Mouse (Mus musculus) CD4-positive, CD25-positive, alpha-beta regulatory T cell (primary cell): ENCODE measurements around the gene Rnf39. TPM values are rescaled to one million over a fixed set of nuclear protein-coding genes. Genes with fewer than 3 reads are reported as not detected.

Experiments
- polyA plus RNA-seq: library from polyadenylated mRNA; unstranded; fragments of 100-300 nt; shearing (Covaris generic); gene quantifications from one replicate; pipeline ENCODE4 v1.2.1, GENCODE M21; 2017

Rnf39 gene
- polyA plus RNA-seq = 0.17 TPM

DNA sequence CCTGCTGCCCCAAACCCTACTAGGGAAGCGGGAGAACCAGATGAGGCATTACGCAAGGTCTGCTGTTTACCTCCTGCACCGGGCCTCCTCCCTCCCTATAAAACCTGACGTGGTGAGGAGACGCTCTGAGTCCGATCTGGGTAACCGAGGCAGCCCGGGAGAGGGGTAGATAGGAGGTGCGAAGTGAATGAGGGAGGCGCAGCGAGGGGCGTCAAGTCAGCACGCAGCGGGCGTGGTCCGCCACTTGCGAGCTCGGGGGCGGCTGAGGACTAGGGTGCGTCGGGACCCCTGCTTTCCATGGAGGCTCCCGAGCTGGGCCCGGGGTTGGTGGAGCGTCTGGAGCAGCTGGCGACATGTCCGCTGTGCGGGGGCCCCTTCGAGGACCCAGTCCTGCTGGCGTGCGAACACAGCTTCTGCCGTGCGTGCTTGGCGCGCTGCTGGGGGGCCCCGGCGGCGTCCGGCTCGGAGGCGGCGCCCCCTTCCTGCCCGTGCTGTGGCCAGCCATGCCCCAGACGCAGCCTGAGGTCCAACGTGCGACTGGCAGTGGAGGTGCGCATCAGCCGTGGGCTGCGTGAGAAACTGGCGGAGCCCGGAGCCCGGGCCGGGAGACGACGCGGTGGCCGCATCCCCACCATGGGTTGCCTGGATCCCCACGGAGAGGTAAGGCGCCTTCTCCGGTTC, at the start of gene Rnf39:
Rnf39 (plus strand) TSS at position 128 of the 681 bp plus-strand sequence.

DNA sequence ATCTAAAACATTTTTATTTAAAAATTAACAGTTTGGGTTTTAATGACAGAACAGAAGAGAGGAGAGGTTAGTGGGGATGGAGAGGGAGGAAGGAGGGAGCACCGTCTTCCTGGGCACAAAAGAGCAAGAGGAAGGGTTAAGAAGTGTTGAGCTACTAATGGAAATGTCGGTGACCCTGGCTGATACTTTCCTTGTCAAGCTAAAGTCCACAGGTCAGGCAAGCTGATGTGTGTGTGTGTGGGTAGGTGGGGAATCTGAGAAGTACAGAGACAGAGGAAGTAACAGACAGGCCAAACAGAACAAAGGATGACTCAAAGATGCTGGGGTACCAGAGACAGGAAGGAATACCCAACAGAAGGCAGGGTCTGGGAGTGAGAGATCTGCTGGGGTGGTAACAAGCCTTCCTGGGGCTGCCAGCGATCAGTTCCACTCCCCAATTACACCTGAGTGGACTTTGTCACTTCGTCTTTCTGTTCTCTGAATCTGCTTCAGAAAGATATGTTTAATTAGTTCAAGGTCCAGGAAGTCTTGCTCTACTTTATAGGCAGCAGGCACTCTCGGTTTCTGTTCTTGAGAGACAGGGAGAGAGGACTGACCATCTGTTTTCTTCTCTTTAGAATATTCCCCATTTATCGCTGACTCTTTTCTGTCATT, 45.0 kb upstream of the Rnf39 start, which contains the start of gene Trim31:
Trim31 (plus strand) TSS at position 567 of the 654 bp plus-strand sequence.

DNA sequence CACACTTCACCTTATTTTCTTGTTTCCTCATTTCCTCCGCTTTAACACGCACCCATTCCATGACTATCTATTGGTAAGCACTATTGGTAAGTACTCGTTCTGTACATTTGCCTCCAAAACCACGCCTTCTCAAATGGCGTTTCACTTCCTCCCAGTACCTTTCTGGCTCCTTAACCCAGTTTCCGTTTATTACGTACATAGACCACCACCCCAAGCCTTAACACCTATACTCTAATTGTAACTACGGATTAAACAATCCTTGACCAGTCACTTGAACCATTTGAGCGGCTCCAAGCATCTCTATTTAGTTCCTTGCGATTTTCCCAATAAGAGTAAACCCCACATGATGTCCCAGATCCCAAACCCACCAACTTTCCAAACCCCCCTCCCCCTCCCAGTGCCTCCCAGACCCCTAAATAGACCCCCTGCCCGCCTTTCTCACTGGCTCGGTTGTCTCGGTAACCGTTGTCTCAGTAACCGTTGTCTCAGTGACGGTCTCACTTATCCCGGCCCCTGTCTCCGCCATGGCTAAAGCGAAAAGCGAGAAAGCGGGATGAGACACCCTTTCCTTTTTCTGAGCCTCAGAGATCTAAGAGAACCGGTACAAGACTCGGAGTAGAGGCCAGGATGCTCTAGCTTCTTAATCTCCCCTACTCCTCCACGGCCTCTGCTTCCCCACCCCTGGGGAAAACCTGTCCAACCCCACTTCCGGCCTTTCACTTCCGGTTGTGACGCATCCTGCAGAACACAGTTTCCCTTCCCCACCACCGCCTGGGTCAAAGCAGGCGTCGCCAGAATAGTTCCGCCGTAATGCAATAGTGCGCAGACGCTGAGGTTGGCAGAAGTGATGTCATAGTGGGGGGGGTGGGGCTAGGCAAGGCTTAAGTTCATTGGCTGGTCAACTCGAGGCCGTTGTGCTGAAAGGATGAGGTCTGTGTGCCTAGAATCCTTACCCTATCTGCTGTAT, 8.5 kb downstream of the Rnf39 start, which contains the start of gene Ppp1r11:
Ppp1r11 (minus strand) TSS at position 761 of the 967 bp plus-strand sequence.

DNA sequence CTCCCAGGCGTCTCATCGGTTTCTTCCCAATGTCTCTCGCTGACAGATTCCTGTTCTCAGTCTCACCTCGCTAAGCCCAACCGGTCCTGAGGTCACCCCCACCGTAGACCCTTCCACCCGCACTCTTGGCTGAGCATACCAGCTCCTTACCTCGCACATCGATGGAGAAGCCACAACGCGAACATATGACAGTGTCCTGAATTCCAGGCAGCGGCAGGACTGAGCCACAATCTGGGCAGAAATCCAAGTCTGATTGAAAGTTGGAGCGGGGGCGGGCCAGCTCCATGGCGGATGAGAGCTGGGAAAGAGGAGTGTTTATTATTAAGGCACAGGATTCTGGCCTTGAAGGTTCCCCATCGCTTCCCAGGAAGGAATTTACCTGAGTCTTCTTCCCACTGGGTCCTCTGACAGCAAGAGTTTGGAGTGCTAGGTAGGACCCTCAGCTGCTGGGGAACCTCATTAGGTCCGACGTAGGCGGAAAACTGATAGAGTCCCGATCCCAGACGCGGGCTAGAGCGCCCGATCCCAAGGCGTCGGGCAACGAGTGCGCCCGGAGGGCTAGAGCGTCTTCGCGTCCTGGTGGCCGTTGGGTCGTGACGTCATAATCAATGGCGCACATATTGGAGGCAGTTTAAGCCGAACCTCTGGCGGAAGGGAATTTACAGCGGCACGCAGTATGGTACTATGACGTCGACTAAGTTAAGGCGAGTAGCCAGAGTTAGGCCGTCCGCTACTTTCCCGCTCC, 15.5 kb downstream of the Rnf39 start, which contains the start of the genes Znrd1 and Znrd1as:
Znrd1 (minus strand) TSS at position 561 of the 745 bp plus-strand sequence.
Znrd1as (plus strand) TSS at position 594 of the 745 bp plus-strand sequence.

DNA sequence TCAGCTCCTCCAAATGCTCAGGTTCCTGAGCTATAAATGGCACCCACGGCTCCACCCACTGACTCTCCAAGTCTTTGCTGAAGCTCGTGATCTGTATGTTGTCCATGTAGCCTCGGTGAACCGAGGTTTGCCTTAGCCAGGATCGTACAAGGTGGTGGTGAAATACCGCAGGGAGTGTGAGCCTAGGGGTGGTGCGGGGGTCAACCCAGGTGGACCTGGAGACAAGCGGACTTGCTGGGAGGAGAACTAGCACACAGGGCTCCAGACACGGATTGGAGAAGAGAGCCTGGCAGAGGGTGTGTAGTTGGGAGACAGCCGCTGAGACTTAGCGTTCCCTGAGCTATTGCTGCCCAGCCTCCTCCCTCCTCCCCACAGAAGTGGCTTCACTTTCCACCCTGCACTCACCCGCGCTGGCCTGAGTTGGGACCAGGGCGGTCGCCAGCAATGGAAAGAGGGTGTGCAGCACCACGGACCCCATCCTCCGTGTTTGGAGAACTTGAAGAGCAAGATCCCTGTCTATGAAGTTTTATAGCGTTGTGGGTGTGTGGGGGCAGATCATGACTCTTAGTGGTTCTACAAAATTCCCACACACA, 38.6 kb downstream of the Rnf39 start, which contains the start of gene 2410137M14Rik:
2410137M14Rik (minus strand) TSS at position 17 of the 593 bp plus-strand sequence.

DNA sequence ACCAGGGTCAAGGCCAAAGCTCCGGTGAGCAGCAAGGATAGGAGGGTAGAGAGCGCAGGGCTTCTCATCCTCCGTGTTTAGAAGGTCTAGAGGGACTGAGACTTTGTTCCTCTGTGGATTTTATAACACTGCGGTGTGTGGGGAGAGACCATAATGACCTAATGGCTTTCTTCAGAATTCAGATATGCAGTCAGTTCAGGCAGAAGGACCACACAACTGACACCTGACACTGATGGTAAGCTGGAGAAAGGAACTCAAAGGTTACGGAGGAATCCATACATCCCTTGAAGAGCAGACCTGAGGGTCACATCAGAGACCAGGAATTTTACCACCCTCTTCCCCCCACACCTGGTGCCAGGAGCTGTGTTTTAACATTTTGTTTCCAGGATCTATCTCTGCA, 46.7 kb downstream of the Rnf39 start, which contains the start of gene H2-M5:
H2-M5 (minus strand) TSS at position 101 of the 400 bp plus-strand sequence.

Other genes with a start within 250 kb of the Rnf39 start
- not detected for gene H2-M10.5, start 170.0 kb upstream of the Rnf39 start, polyA plus RNA-seq
- gene H2-M10.6, start 130.7 kb upstream of the Rnf39 start, polyA plus RNA-seq = not detected
- 133 TPM for gene Trim26, start 105.8 kb upstream of the Rnf39 start, polyA plus RNA-seq
- gene Trim15, start 75.7 kb upstream of the Rnf39 start, polyA plus RNA-seq = 0.43 TPM
- gene Trim10, start 73.3 kb upstream of the Rnf39 start, polyA plus RNA-seq = 0.07 TPM
- not detected for gene Trim40, start 52.8 kb upstream of the Rnf39 start, polyA plus RNA-seq
- gene Trim31, start 44.8 kb upstream of the Rnf39 start, polyA plus RNA-seq = not detected
- 126 TPM for gene Ppp1r11, start 8.8 kb downstream of the Rnf39 start, polyA plus RNA-seq
- 85.3 TPM for gene Znrd1, start 15.6 kb downstream of the Rnf39 start, polyA plus RNA-seq
- gene Znrd1as, start 15.7 kb downstream of the Rnf39 start, polyA plus RNA-seq = 6.6 TPM
- gene 2410137M14Rik, start 38.3 kb downstream of the Rnf39 start, polyA plus RNA-seq = not detected
- not detected for gene H2-M5, start 46.6 kb downstream of the Rnf39 start, polyA plus RNA-seq
- gene Zfp57, start 58.2 kb downstream of the Rnf39 start, polyA plus RNA-seq = not detected
- gene Mog, start 80.5 kb downstream of the Rnf39 start, polyA plus RNA-seq = not detected
- gene Gabbr1, start 103.0 kb downstream of the Rnf39 start, polyA plus RNA-seq = 12.6 TPM
- 0.20 TPM for gene Olfr90, start 145.6 kb downstream of the Rnf39 start, polyA plus RNA-seq
- not detected for gene Olfr91, start 155.4 kb downstream of the Rnf39 start, polyA plus RNA-seq
- gene Olfr92, start 177.2 kb downstream of the Rnf39 start, polyA plus RNA-seq = not detected
- gene Olfr93, start 218.6 kb downstream of the Rnf39 start, polyA plus RNA-seq = not detected